Mouse (Mus musculus) liver, adult 2 months (tissue): Measurements from ENCODE around the gene Ifitm3. TPM values are rescaled to one million over a fixed set of nuclear protein-coding genes. Genes with fewer than 3 reads are reported as not detected.
A peak's percentile ranks its signal among the peaks of the same experiment; 100 is the strongest.

Experiments
- DNase-seq: peaks from one replicate; pipeline ENCODE4 v3.0.0-alpha.2; 2011; ENCODE audit warnings: low read depth, low spot score; ENCODE audit errors: extremely low read depth
- H3K27ac ChIP-seq: fragments of 200-500 bp; replicated peaks from 2 replicates; pipeline ENCODE4 v1.5.1; 2012; ENCODE audit warnings: low read depth, mild to moderate bottlenecking, control low read depth, inconsistent platforms, low read length; ENCODE audit not compliant: insufficient read depth
- H3K27me3 ChIP-seq: fragments of 200-500 bp; 2 replicates; pipeline ENCODE4 v1.6.1; 2012; ENCODE audit warnings: mild to moderate bottlenecking, moderate library complexity, low read length, inconsistent platforms; ENCODE audit not compliant: control insufficient read depth, insufficient read depth
- H3K36me3 ChIP-seq: fragments of 200-500 bp; 2 replicates; pipeline ENCODE4 v1.6.1; 2012; ENCODE audit warnings: low read length, inconsistent platforms; ENCODE audit not compliant: control insufficient read depth, insufficient read depth
- H3K4me1 ChIP-seq: fragments of 200-500 bp; 2 replicates; pipeline ENCODE4 v1.6.1; 2011; ENCODE audit warnings: low read length; ENCODE audit not compliant: control insufficient read depth, insufficient read depth
- H3K4me3 ChIP-seq: fragments of 200-500 bp; 2 replicates; pipeline ENCODE4 v1.5.1; 2011; ENCODE audit warnings: low read depth, mild to moderate bottlenecking, control low read depth, low read length, moderate library complexity; ENCODE audit not compliant: insufficient read depth
- H3K79me2 ChIP-seq: fragments of 200-500 bp; 2 replicates; pipeline ENCODE4 v1.6.1; 2012; ENCODE audit warnings: inconsistent platforms, mild to moderate bottlenecking, low read length, moderate library complexity; ENCODE audit not compliant: control insufficient read depth, insufficient read depth
- H3K9ac ChIP-seq: fragments of 200-500 bp; 2 replicates; pipeline ENCODE4 v1.6.1; 2012; ENCODE audit warnings: low read depth, mild to moderate bottlenecking, control low read depth, inconsistent platforms, low read length
- CTCF ChIP-seq: fragments of 200-500 bp; IDR thresholded peaks from 2 replicates; pipeline ENCODE4 v1.5.1; 2011; ENCODE audit warnings: low read depth, low read length, control low read depth
- POLR2A ChIP-seq: fragments of 200-500 bp; IDR thresholded peaks from 2 replicates; pipeline ENCODE4 v1.6.1; 2011; ENCODE audit warnings: low read length, control low read depth; ENCODE audit not compliant: insufficient read depth; ENCODE audit errors: extremely low read depth
- WGBS: fragments of 180-500 bp; shearing (Covaris S2); methylation state at CpG from one replicate; pipeline ENCODE4 v1.1.7; 2018; 5-methylcytosine and 5-hydroxymethylcytosine counted together
- polyA plus RNA-seq: library from polyadenylated mRNA; depleted of rRNA; stranded (reverse); fragments of >200 nt; gene quantifications from 2 replicates; pipeline ENCODE4 v1.2.3, GENCODE M21; 2012
- total RNA-seq: library from RNA; depleted of rRNA; stranded (reverse); fragments of >200 nt; gene quantifications from 2 replicates; pipeline ENCODE4 v1.2.3, GENCODE M21; 2014

Gene Ifitm3
- total and polyA plus RNA-seq, 2 experiments, result 392 to 1,254 TPM

DNA sequence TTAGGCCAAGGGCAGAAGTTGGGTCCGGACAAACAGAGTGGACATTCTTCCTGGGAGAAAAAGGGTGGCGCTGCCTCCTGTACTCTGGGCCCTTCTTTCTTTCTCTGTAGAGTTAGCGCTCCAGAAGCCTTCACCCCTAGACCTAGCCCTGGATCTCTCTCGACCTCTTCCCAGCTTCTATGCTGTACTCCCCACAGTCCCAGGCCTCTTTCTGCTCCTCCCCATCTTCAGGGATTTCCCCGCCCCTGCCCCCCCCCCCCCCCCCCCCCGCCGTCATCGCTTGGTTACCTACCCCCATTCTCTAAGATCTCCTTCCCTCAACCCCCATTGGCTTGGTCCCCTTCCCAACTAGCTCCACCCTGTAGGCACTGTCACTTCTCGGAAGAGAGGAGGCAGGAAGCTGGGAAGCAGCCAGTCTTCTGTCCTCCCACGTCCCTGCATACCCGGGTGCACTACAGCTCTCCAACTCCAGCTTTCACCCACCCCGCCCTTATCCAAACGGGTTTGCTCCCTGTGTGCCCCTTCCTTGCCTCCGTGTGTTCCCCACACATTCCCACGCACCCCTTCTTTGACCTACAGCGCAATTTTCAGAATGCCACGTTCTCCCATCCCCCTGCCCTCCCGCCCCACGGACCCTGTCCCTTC is 37.1 kb upstream of the Ifitm3 start:
- peak overlapping the region; percentile 47 for H3K4me3 ChIP-seq
- no peaks in the 10 kb centered on the region for H3K27me3 ChIP-seq
- WGBS, result 4% methylated on average over 15 of the region's 19 CpGs
- no peaks in the 10 kb centered on the region for H3K36me3 ChIP-seq
- H3K79me2 ChIP-seq, result no peaks in the 10 kb centered on the region
- H3K9ac ChIP-seq, result peak overlapping the region; percentile 79
- H3K27ac ChIP-seq, result peak overlapping the region; percentile 93
- peak; percentile 87 for DNase-seq
- TF ChIP-seq POLR2A, result peak; percentile 66
- no peak for TF ChIP-seq CTCF
- peaks cover 11% of the 10 kb centered on the region for H3K4me1 ChIP-seq

DNA sequence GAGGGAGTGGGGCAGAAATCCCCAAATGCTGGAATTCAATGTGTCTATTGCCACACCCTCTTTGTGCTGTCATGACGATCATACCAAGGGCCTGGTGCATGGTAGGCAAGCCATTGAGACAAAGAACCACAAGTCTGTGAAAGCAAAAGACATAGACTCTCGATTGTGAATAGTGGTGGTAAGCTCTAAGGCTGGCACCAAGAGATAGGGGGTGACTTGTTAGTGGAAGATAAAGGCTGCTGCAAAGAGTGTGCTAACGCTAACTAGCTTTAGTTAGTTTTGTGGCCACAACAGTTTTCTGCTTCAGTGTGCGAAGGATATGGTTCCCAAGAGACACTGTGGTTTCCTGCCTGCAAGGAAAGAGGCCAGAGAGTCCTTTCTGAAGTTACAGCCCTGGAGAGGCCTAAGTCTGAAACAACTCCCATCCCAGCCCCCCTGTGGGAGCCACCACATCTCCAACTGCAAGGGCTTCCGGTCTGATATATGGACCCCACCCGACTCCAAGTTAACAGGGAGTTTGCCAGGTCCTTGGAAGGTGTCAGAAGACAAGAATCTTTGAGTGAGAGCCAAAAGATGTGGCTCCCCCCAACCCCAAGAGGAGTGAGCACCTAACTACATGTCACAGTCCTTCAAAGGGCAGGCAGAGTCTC is 36.5 kb upstream of the Ifitm3 start:
- TF ChIP-seq CTCF, result no peak
- TF ChIP-seq POLR2A, result no peak
- Histone ChIP-seq H3K27ac (peak overlapping the region; percentile 74), H3K4me3 (no peak overlapping the region), H3K36me3 (no peaks in the 10 kb centered on the region), H3K79me2 (no peaks in the 10 kb centered on the region), H3K4me1 (peaks cover 11% of the 10 kb centered on the region), H3K27me3 (no peaks in the 10 kb centered on the region), H3K9ac (peak overlapping the region; percentile 13)
- DNase-seq, result no peak
- 76% methylated on average over 6 of the region's 6 CpGs for WGBS

DNA sequence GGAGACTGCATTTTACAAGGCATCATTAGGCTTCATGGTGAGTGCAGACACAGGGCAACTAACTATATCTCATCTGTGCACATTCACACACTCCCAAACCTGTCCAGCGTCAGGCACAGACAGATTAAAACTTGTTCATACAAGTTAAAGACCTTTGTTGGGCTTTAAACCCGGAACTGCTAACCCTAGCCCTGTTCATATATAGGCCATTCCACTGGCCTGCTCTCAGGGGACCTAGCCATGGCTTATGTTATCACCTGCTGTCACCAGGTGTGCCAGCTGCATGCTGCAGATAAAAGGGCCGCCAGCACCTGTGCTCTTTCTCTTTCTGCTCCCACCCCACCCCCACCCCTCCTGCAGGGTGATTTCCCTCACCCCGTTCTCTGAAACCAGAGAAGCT is 32.0 kb upstream of the Ifitm3 start:
- no peak for TF ChIP-seq CTCF
- Histone ChIP-seq H3K9ac (no peak overlapping the region), H3K79me2 (no peaks in the 10 kb centered on the region), H3K4me3 (no peak overlapping the region), H3K4me1 (peaks cover 6% of the 10 kb centered on the region), H3K27ac (no peak overlapping the region), H3K36me3 (no peaks in the 10 kb centered on the region), H3K27me3 (no peaks in the 10 kb centered on the region)
- no peak for DNase-seq
- WGBS, result 83% methylated on average over 4 of the region's 4 CpGs

DNA sequence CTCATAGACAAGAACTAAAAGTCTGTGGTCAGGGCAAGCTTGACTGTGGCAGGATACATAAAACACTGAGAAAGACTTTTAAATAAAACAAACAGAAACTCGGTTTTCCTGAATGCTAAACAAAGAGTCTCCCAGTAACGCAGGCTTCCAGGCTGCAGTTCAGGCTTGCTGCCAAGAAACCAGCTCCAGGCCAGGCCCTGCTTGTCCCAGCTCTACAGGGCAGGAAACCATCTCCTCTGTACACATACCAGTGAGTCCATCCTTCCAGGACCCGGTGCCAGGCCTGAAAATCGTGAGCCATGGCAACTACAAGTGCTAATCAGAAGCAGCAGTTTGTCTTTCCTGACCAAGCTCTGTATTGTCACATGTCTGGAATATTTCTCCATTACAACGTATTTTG is 31.1 kb upstream of the Ifitm3 start:
- peaks cover 4% of the 10 kb centered on the region for H3K4me1 ChIP-seq
- H3K79me2 ChIP-seq, result no peaks in the 10 kb centered on the region
- peak; percentile 74 for DNase-seq

DNA sequence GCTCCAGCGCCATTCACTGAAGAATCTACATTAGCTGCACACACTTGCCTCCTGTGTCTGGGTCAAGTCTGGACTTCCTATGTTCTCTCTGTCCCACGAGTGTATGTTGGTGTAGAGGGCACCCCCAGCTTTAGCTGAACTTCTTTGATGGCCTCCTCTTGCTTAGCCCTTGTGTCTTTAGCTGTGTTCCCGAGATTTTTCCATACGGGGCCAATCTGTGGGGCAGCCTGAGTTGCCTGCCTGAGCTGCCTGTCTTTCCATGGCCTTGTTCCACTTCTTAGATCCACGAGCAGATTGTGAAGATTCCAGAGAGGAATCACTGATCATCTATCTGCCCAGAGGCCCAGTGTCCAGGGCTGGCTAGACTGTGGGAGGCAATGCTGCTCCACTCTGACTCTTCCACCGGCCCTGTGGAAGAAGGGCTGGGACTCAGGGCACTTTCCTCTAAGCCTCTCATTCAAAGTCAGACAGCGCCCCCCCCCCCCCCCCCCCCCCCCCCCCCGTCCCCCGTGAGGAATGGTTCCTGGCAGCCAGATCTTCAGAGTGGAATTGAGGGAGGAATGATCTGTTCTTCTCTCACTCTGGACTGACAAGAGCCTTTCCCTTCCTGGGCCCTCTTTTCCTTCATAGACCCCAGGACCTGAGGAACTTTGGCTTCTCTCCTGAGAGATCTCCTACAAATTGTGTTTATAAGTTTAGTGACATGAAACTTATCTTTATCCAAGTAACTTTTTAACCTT is 30.5 kb upstream of the Ifitm3 start:
- Histone ChIP-seq H3K79me2 (no peaks in the 10 kb centered on the region), H3K4me3 (no peak overlapping the region), H3K9ac (no peak overlapping the region), H3K27me3 (no peaks in the 10 kb centered on the region), H3K4me1 (peaks cover 4% of the 10 kb centered on the region), H3K36me3 (no peaks in the 10 kb centered on the region), H3K27ac (0 out of 2 replicates have a peak overlapping the region, but pooled peaks have one; percentile 27)
- peak; percentile 21 for DNase-seq
- TF ChIP-seq POLR2A, result no peak
- 61% methylated on average over 6 of the region's 9 CpGs for WGBS

More for the DNA sequence above, 31.1 kb upstream of the Ifitm3 start:
- TF ChIP-seq CTCF (no peak), POLR2A (no peak)
- Histone ChIP-seq H3K9ac (no peak overlapping the region), H3K4me3 (no peak overlapping the region), H3K27ac (peak overlapping the region; percentile 18), H3K36me3 (no peaks in the 10 kb centered on the region), H3K27me3 (no peaks in the 10 kb centered on the region)
- WGBS, result 4% methylated on average over 5 of the region's 5 CpGs
